Mouse (Mus musculus): Measurements from ENCODE around the gene Mymx. TPM values are rescaled to one million over a fixed set of nuclear protein-coding genes. Genes with fewer than 3 reads are reported as not detected.
A peak's percentile ranks its signal among the peaks of the same experiment; 100 is the strongest.

Gene Mymx
- polyA plus RNA-seq, 1 experiment from 2014 or later = 0.39 TPM

GRCm38 (mm10) chr17:45559732-45560525 is 42.0 kb downstream of the Mymx start:
- no peak for ATAC-seq (ENCODE audit: low read depth)
- no peak overlapping the region for H3K4me2 ChIP-seq (ENCODE audit: low read depth, low read length)
- no peaks in the 10 kb centered on the region for H3K9me3 ChIP-seq (ENCODE audit: control insufficient read depth, low read length)
- peaks cover 11% of the 10 kb centered on the region for H3K27me3 ChIP-seq (ENCODE audit: control insufficient read depth, insufficient read depth, low read depth, low read length)
- H3K4me1 ChIP-seq (replicated peaks; ENCODE audit: control insufficient read depth, insufficient read depth, low read length) = peaks cover 10% of the 10 kb centered on the region
- no peak overlapping the region for H3K27ac ChIP-seq (ENCODE audit: low read length)
- H3K9ac ChIP-seq (ENCODE audit: low read length) = no peak overlapping the region
- H3K36me3 ChIP-seq (ENCODE audit: control insufficient read depth, insufficient read depth, low read length) = no peaks in the 10 kb centered on the region
- 83% methylated on average over 15 of the region's 15 CpGs for WGBS
- no peak overlapping the region for H3K4me3 ChIP-seq (ENCODE audit: low read length)

- Histone ChIP-seq H3K36me3 (ENCODE audit: control insufficient read depth, insufficient read depth, low read length) (no peaks in the 10 kb centered on the region), H3K9ac (ENCODE audit: low read length) (no peak overlapping the region), H3K27ac (ENCODE audit: low read length) (no peak overlapping the region), H3K4me3 (ENCODE audit: low read length) (no peak overlapping the region), H3K9me3 (ENCODE audit: control insufficient read depth, low read length) (no peaks in the 10 kb centered on the region), H3K4me1 (replicated peaks; ENCODE audit: control insufficient read depth, insufficient read depth, low read length) (peaks cover 6% of the 10 kb centered on the region; the same call in 1 of the 2 replicates), H3K27me3 (ENCODE audit: control insufficient read depth, insufficient read depth, low read depth, low read length) (peaks cover 11% of the 10 kb centered on the region), H3K4me2 (ENCODE audit: low read depth, low read length) (no peak overlapping the region)
- WGBS = 62% methylated on average over 16 of the region's 16 CpGs
- ATAC-seq (ENCODE audit: low read depth) = no peak
These were observed 43.7 kb downstream of the Mymx start for GRCm38 (mm10) chr17:45557998-45558862.

- 61% methylated on average over 7 of the region's 7 CpGs for WGBS
- Histone ChIP-seq H3K9me3 (ENCODE audit: control insufficient read depth, low read length) (no peaks in the 10 kb centered on the region), H3K27me3 (ENCODE audit: control insufficient read depth, insufficient read depth, low read depth, low read length) (peaks cover 14% of the 10 kb centered on the region), H3K9ac (ENCODE audit: low read length) (no peak overlapping the region), H3K36me3 (ENCODE audit: control insufficient read depth, insufficient read depth, low read length) (no peaks in the 10 kb centered on the region), H3K4me2 (ENCODE audit: low read depth, low read length) (0 out of 2 replicates have a peak overlapping the region, but pooled peaks have one; percentile 12), H3K4me1 (replicated peaks; ENCODE audit: control insufficient read depth, insufficient read depth, low read length) (peaks cover 6% of the 10 kb centered on the region; the same call in 1 of the 2 replicates), H3K4me3 (ENCODE audit: low read length) (0 out of 2 replicates have a peak overlapping the region, but pooled peaks have one; percentile 3), H3K27ac (ENCODE audit: low read length) (no peak overlapping the region)
- ATAC-seq (ENCODE audit: low read depth) = no peak
These were observed 44.6 kb downstream of the Mymx start for GRCm38 (mm10) chr17:45557246-45557824.

- 58% methylated on average over 3 of the region's 3 CpGs for whole genome bisulfite sequencing
- no peaks in the 10 kb centered on the region for H3K9me3 ChIP-seq (ENCODE audit: control insufficient read depth, low read length)
- H3K4me2 ChIP-seq (ENCODE audit: low read depth, low read length) = peak overlapping the region; percentile 98
- H3K4me1 ChIP-seq (replicated peaks; ENCODE audit: control insufficient read depth, insufficient read depth, low read length) = peaks cover 9% of the 10 kb centered on the region
- ATAC-seq (ENCODE audit: low read depth) = no peak
- H3K27ac ChIP-seq (ENCODE audit: low read length) = no peak overlapping the region
- peaks cover 14% of the 10 kb centered on the region for H3K27me3 ChIP-seq (ENCODE audit: control insufficient read depth, insufficient read depth, low read depth, low read length)
- H3K4me3 ChIP-seq (ENCODE audit: low read length) = peak overlapping the region; percentile 71; the same call in 1 of the 2 replicates
- no peak overlapping the region for H3K9ac ChIP-seq (ENCODE audit: low read length)
- no peaks in the 10 kb centered on the region for H3K36me3 ChIP-seq (ENCODE audit: control insufficient read depth, insufficient read depth, low read length)
These were observed 45.2 kb downstream of the Mymx start for GRCm38 (mm10) chr17:45556514-45557245.

- Histone ChIP-seq H3K36me3 (ENCODE audit: control insufficient read depth, insufficient read depth, low read length) (no peaks in the 10 kb centered on the region), H3K4me3 (ENCODE audit: low read length) (peak overlapping the region; percentile 71), H3K4me2 (ENCODE audit: low read depth, low read length) (peak overlapping the region; percentile 98), H3K27me3 (ENCODE audit: control insufficient read depth, insufficient read depth, low read depth, low read length) (peaks cover 15% of the 10 kb centered on the region), H3K4me1 (replicated peaks; ENCODE audit: control insufficient read depth, insufficient read depth, low read length) (peaks cover 9% of the 10 kb centered on the region), H3K9ac (ENCODE audit: low read length) (peak overlapping the region; percentile 73), H3K27ac (ENCODE audit: low read length) (no peak overlapping the region), H3K9me3 (ENCODE audit: control insufficient read depth, low read length) (no peaks in the 10 kb centered on the region)
- 1% methylated on average over 14 of the region's 14 CpGs for WGBS
- ATAC-seq (ENCODE audit: low read depth) = no peak
These were observed 45.8 kb downstream of the Mymx start for GRCm38 (mm10) chr17:45556107-45556489.

GRCm38 (mm10) chr17:45555452-45556106 is 46.3 kb downstream of the Mymx start, which contains the start of gene Nfkbie:
Gene Nfkbie (plus strand): TSS chr17:45555703.
- ATAC-seq (ENCODE audit: low read depth) = peak; percentile 91
- Histone ChIP-seq H3K4me2 (ENCODE audit: low read depth, low read length) (peak within 1 kb of the TSS; percentile 98), H3K27me3 (ENCODE audit: control insufficient read depth, insufficient read depth, low read depth, low read length) (peaks cover 20% of the 10 kb centered on the region), H3K9me3 (ENCODE audit: control insufficient read depth, low read length) (no peaks in the 10 kb centered on the region), H3K4me1 (replicated peaks; ENCODE audit: control insufficient read depth, insufficient read depth, low read length) (peaks cover 9% of the 10 kb centered on the region), H3K36me3 (ENCODE audit: control insufficient read depth, insufficient read depth, low read length) (no peaks in the 10 kb centered on the region), H3K27ac (ENCODE audit: low read length) (no peak within 1 kb of the TSS), H3K4me3 (ENCODE audit: low read length) (peak within 1 kb of the TSS; percentile 71), H3K9ac (ENCODE audit: low read length) (peak within 1 kb of the TSS; percentile 73)
- under 1% methylated on average over 45 of the region's 45 CpGs for WGBS

- H3K4me3 ChIP-seq (ENCODE audit: low read length) = no peak overlapping the region
- ATAC-seq (ENCODE audit: low read depth) = no peak
These were observed 47.5 kb downstream of the Mymx start for GRCm38 (mm10) chr17:45554420-45554819.

GRCm38 (mm10) chr17:45553065-45553464 is 48.8 kb downstream of the Mymx start:
- Histone ChIP-seq H3K9me3 (ENCODE audit: control insufficient read depth, low read length) (no peaks in the 10 kb centered on the region), H3K36me3 (ENCODE audit: control insufficient read depth, insufficient read depth, low read length) (no peaks in the 10 kb centered on the region), H3K9ac (ENCODE audit: low read length) (no peak overlapping the region), H3K4me1 (replicated peaks; ENCODE audit: control insufficient read depth, insufficient read depth, low read length) (peaks cover 19% of the 10 kb centered on the region), H3K27ac (ENCODE audit: low read length) (no peak overlapping the region), H3K4me3 (ENCODE audit: low read length) (no peak overlapping the region), H3K27me3 (ENCODE audit: control insufficient read depth, insufficient read depth, low read depth, low read length) (peaks cover 34% of the 10 kb centered on the region), H3K4me2 (ENCODE audit: low read depth, low read length) (no peak overlapping the region)
- 83% methylated on average over 3 of the region's 3 CpGs for WGBS
- ATAC-seq (ENCODE audit: low read depth) = no peak

More at GRCm38 (mm10) chr17:45554420-45554819, 47.5 kb downstream of the Mymx start:
- WGBS = 43% methylated on average over 1 of the region's 1 CpGs
- Histone ChIP-seq H3K9me3 (ENCODE audit: control insufficient read depth, low read length) (no peaks in the 10 kb centered on the region), H3K36me3 (ENCODE audit: control insufficient read depth, insufficient read depth, low read length) (no peaks in the 10 kb centered on the region), H3K4me2 (ENCODE audit: low read depth, low read length) (no peak overlapping the region), H3K4me1 (replicated peaks; ENCODE audit: control insufficient read depth, insufficient read depth, low read length) (peaks cover 16% of the 10 kb centered on the region), H3K27me3 (ENCODE audit: control insufficient read depth, insufficient read depth, low read depth, low read length) (peaks cover 24% of the 10 kb centered on the region), H3K27ac (ENCODE audit: low read length) (no peak overlapping the region), H3K9ac (ENCODE audit: low read length) (no peak overlapping the region)
